Mouse (Mus musculus) MEL (cell line): Measurements from ENCODE around the gene Tshz2.

Experiments
- CTCF ChIP-seq, 3 experiments: IDR thresholded peaks in 2 of 3; conservative IDR thresholded peaks in 1 of 3; 2 replicates each; pipeline ENCODE4 v1.5.1; 2011 to 2012; ENCODE audit warnings: low read length in 3 of 3, low read depth in 2 of 3, mild to moderate bottlenecking in 2 of 3, improper control_type of control experiment in 1 of 3, inconsistent platforms in 1 of 3, mixed read lengths in 1 of 3, moderate library complexity in 1 of 3; ENCODE audit not compliant: control insufficient read depth in 1 of 3, insufficient read depth in 1 of 3, poor library complexity in 1 of 3, severe bottlenecking in 1 of 3
- GATA1 ChIP-seq: IDR thresholded peaks from 2 replicates; pipeline ENCODE4 v1.6.1; 2011; ENCODE audit warnings: low read depth, low read length, improper control_type of control experiment
- MAX ChIP-seq: IDR thresholded peaks from 2 replicates; pipeline ENCODE4 v1.6.1; 2011; ENCODE audit warnings: low read length, improper control_type of control experiment
- MEF2A ChIP-seq: IDR thresholded peaks from 2 replicates; pipeline ENCODE4 v1.6.1; 2014; ENCODE audit warnings: low read depth, mild to moderate bottlenecking, inconsistent platforms, low read length, improper control_type of control experiment; ENCODE audit not compliant: poor library complexity, insufficient replicate concordance, severe bottlenecking; ENCODE audit errors: extremely low read depth
- POLR2A ChIP-seq, 2 experiments: IDR thresholded peaks; 2 replicates each; pipeline ENCODE4 v1.6.1; 2011 to 2012; ENCODE audit warnings: low read length in 2 of 2, mild to moderate bottlenecking in 2 of 2, control low read depth in 1 of 2, improper control_type of control experiment in 1 of 2, low read depth in 1 of 2, moderate library complexity in 1 of 2; ENCODE audit not compliant: control insufficient read depth in 1 of 2, insufficient read depth in 1 of 2, poor library complexity in 1 of 2
- POLR2AphosphoS2 ChIP-seq: IDR thresholded peaks from 2 replicates; pipeline ENCODE4 v1.6.1; 2011; ENCODE audit warnings: low read length, improper control_type of control experiment
- SIN3A ChIP-seq: IDR thresholded peaks from 2 replicates; pipeline ENCODE4 v1.6.1; 2012; ENCODE audit warnings: low read length, improper control_type of control experiment, inconsistent platforms
- TAL1 ChIP-seq: IDR thresholded peaks from 2 replicates; pipeline ENCODE4 v1.6.1; 2012; ENCODE audit warnings: mild to moderate bottlenecking, inconsistent platforms, low read length, moderate library complexity, mixed read lengths
- TBP ChIP-seq: IDR thresholded peaks from 2 replicates; pipeline ENCODE4 v1.8.0; 2011; ENCODE audit warnings: low read depth, low read length, improper control_type of control experiment
- USF1 ChIP-seq: IDR thresholded peaks from 2 replicates; pipeline ENCODE4 v1.6.1; 2014; ENCODE audit warnings: low read depth, mild to moderate bottlenecking, inconsistent platforms, low read length, improper control_type of control experiment, moderate library complexity
- ZKSCAN1 ChIP-seq: IDR thresholded peaks from 2 replicates; pipeline ENCODE4 v1.6.1; 2012; ENCODE audit warnings: low read depth, mild to moderate bottlenecking, inconsistent platforms, low read length, improper control_type of control experiment, moderate library complexity

DNA sequence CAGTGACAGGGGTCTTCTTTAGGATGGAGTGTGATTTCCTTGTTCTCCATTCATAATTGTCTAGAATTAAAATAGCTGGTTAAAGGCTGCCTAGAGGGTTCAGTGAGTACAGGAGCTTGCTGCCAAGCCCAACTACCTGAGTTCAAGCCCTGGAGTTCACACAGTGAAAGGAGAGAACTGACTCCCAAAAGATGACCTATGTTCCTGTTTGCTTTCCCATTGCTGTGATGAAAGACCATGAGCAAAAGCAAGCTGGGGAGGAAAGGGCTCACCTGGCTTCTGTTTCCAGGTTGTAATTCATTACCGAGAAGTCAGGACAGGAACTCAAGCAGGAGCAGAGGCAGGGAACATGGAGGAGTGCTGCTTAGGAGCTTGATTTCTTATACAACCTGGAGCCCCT, 416.0 kb downstream of the Tshz2 start:
- TF ChIP-seq MAX (no peak), USF1 (no peak), CTCF (IDR thresholded peaks at IDR 0.05 in 2 of 3, conservative IDR thresholded peaks at IDR 0.05 in 1 of 3; ENCODE audit: control insufficient read depth in 1 of 3, insufficient read depth in 1 of 3, low read depth in 2 of 3, low read length in 3 of 3, poor library complexity in 1 of 3, severe bottlenecking in 1 of 3) (no peak), ZKSCAN1 (no peak), POLR2AphosphoS2 (no peak), POLR2A (IDR thresholded peaks at IDR 0.05; ENCODE audit: control insufficient read depth in 1 of 2, insufficient read depth in 1 of 2, low read depth in 1 of 2, low read length in 2 of 2, poor library complexity in 1 of 2) (no peak), TAL1 (no peak), SIN3A (no peak), TBP (no peak), MEF2A (no peak), GATA1 (no peak)
